Mouse (Mus musculus): Measurements from ENCODE around the gene Faim2.

GRCm38 (mm10) chr15:99500320-99500719 is 27.6 kb downstream of the Faim2 start:
- TF ChIP-seq CTCF (IDR thresholded peaks at IDR 0.05; ENCODE audit: low read depth, low read length), result no peak
- no peak for TF ChIP-seq POLR2A (IDR thresholded peaks at IDR 0.05; ENCODE audit: extremely low read depth, insufficient read depth, low read length)
